Comparison of ENCODE assay signal across 14 mouse cellular contexts in the genomic region with DNA sequence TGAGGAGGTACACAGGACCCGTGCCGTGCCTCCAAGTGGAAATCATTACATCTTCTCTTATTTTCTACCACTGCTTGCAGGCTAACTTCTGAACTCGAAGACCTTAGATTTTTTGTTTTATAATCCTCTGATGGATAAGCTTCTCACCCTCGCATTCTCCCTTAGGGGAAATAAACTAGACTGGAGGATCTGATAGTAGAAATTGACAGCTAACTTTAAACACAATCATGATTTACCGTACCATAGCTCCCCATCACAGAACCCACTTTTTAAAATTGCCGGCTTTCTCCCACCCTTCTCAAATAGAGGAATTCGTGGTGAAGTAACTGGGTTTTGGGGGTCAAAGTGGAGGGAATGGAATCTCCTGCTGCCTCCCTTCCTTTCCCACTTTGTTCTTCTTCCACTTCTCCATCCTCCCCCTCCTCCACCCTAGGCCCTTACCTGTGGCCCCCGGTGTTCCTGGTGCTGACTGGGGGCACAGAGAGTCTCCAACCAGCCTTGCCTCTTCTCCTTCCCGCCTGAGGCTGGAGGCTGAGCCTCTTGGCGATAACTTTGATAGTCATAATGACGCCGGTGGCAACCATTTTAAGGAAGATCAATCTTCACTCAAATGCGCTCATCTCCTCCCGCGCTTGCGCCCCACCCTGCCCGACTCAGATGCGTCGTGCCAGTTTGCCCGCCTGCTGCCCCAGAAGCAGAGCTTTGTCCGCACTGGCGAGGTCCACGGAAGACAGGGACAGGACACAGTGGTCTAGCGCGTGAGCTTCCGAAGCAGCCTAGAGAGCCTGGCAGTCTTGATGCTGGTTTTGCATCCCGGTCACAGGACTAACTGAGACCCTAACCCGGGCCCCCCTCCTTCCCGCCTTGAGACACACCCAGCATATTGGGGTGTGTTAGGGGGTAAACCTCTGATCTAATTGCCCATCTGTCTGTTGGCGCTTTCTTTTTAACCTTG. TPM values are rescaled to one million over a fixed set of nuclear protein-coding genes. Genes with fewer than 3 reads are reported as not detected.
A peak's percentile ranks its signal among the peaks of the same experiment; 100 is the strongest.
DNase-seq lines count a peak whose midpoint lies in the region; ATAC-seq lines count a peak whose summit lies in the region.
"Had no signal": no experiment of that assay in that cellular context is flagged by ENCODE, and none has a peak within 500 bp of the region (broad histone marks: within the 10 kb centered on the region; RNA-seq: fewer than 3 reads in every experiment).

No protein-coding gene starts in this region.

- WGBS in kidney, embryonic 14.5 days = under 1% methylated on average over 30 of the region's 30 CpGs
- 4% methylated on average over 30 of the region's 30 CpGs for WGBS in embryonic facial prominence, embryonic 11.5 days
- 2% methylated on average over 30 of the region's 30 CpGs for WGBS in hindbrain, embryonic 12.5 days
- 4% methylated on average over 30 of the region's 30 CpGs for WGBS in midbrain, embryonic 14.5 days

- peak overlapping the region; percentile 2; the same call in 1 of the 2 replicates for H3K4me3 ChIP-seq in kidney, embryonic 14.5 days (ENCODE audit: low read length)
- no peak overlapping the region for H3K4me3 ChIP-seq in embryonic facial prominence, embryonic 11.5 days (ENCODE audit: low read depth, low read length)
- peak overlapping the region; percentile 23 for H3K4me3 ChIP-seq in hindbrain, embryonic 12.5 days
- H3K4me3 ChIP-seq in midbrain, embryonic 14.5 days (replicated peaks; ENCODE audit: low read depth, low read length) = 0 out of 2 replicates have a peak overlapping the region, but pooled peaks have one; percentile 7
- H3K4me3 ChIP-seq: erythroblast, embryonic 14.5 days; left cerebral cortex, adult 2 months had no signal

- DNase-seq in kidney, adult 9 months = no peak
- peak; percentile 13 for DNase-seq in embryonic facial prominence, embryonic 11.5 days (ENCODE audit: low spot score)
- peak; percentile 33 for DNase-seq in midbrain, embryonic 14.5 days
- DNase-seq in urinary bladder, postnatal 4 days (ENCODE audit: low spot score in 2 of 2) = no peak
- DNase-seq in gastrocnemius, adult 8-10 months (ENCODE audit: low spot score in 2 of 2) = no peak
- DNase-seq: thymus, postnatal 36 days had no signal

- no peaks in the 10 kb centered on the region for H3K36me3 ChIP-seq in kidney, embryonic 14.5 days (ENCODE audit: control insufficient read depth, insufficient read depth, low read length)
- no peaks in the 10 kb centered on the region for H3K36me3 ChIP-seq in embryonic facial prominence, embryonic 11.5 days (replicated peaks; ENCODE audit: control insufficient read depth, insufficient read depth, low read depth, low read length)
- H3K36me3 ChIP-seq in hindbrain, embryonic 12.5 days = no peaks in the 10 kb centered on the region
- H3K36me3 ChIP-seq in midbrain, embryonic 14.5 days (ENCODE audit: control insufficient read depth, insufficient read depth, low read length) = no peaks in the 10 kb centered on the region
- H3K36me3 ChIP-seq: lung, embryonic 15.5 days had no signal

- 0 out of 2 replicates have a peak, but pooled peaks have one; percentile 29 for ATAC-seq in kidney, embryonic 14.5 days (ENCODE audit: low FRiP score, low TSS enrichment)
- no peak for ATAC-seq in embryonic facial prominence, embryonic 11.5 days (replicated peaks; ENCODE audit: insufficient number of reproducible peaks, low FRiP score, low TSS enrichment, low read depth)
- 0 out of 2 replicates have a peak, but pooled peaks have one; percentile 33 for ATAC-seq in hindbrain, embryonic 12.5 days (ENCODE audit: low FRiP score)
- ATAC-seq in midbrain, embryonic 14.5 days (ENCODE audit: low FRiP score, low TSS enrichment) = no peak
- ATAC-seq: activated CD4-positive, CD25-positive, alpha-beta regulatory T cell, adult 4 months had no signal

- H3K4me2 ChIP-seq in kidney, embryonic 14.5 days (replicated peaks; ENCODE audit: low read depth, low read length) = no peak overlapping the region
- H3K4me2 ChIP-seq in embryonic facial prominence, embryonic 11.5 days (ENCODE audit: low read depth, low read length) = no peak overlapping the region
- peak overlapping the region; percentile 11; the same call in 1 of the 2 replicates for H3K4me2 ChIP-seq in hindbrain, embryonic 12.5 days (replicated peaks)
- no peak overlapping the region for H3K4me2 ChIP-seq in midbrain, embryonic 14.5 days (ENCODE audit: low read length)

- H3K4me1 ChIP-seq in kidney, embryonic 14.5 days (ENCODE audit: control insufficient read depth, insufficient read depth, low read length) = peaks cover 13% of the 10 kb centered on the region
- H3K4me1 ChIP-seq in embryonic facial prominence, embryonic 11.5 days (ENCODE audit: control insufficient read depth, insufficient read depth, low read length) = no peaks in the 10 kb centered on the region; the same call in 1 of the 2 replicates
- H3K4me1 ChIP-seq in hindbrain, embryonic 12.5 days = peaks cover 5% of the 10 kb centered on the region
- peaks cover 2% of the 10 kb centered on the region; the same call in 1 of the 2 replicates for H3K4me1 ChIP-seq in midbrain, embryonic 14.5 days (ENCODE audit: control insufficient read depth, insufficient read depth, low read length)

- H3K27me3 ChIP-seq in kidney, embryonic 14.5 days (ENCODE audit: control insufficient read depth, insufficient read depth, low read length) = peaks cover 89% of the 10 kb centered on the region
- peaks cover 74% of the 10 kb centered on the region for H3K27me3 ChIP-seq in embryonic facial prominence, embryonic 11.5 days (ENCODE audit: control insufficient read depth, insufficient read depth, low read length)
- H3K27me3 ChIP-seq in hindbrain, embryonic 12.5 days = peaks cover 88% of the 10 kb centered on the region
- peaks cover 93% of the 10 kb centered on the region for H3K27me3 ChIP-seq in midbrain, embryonic 14.5 days (ENCODE audit: control insufficient read depth, insufficient read depth, low read length)

- H3K9me3 ChIP-seq in kidney, embryonic 14.5 days (ENCODE audit: control insufficient read depth, low read length) = no peaks in the 10 kb centered on the region
- H3K9me3 ChIP-seq in embryonic facial prominence, embryonic 11.5 days (replicated peaks; ENCODE audit: control insufficient read depth, low read length) = no peaks in the 10 kb centered on the region
- H3K9me3 ChIP-seq in hindbrain, embryonic 12.5 days (replicated peaks) = no peaks in the 10 kb centered on the region
- no peaks in the 10 kb centered on the region for H3K9me3 ChIP-seq in midbrain, embryonic 14.5 days (ENCODE audit: control insufficient read depth, low read length)
- H3K9me3 ChIP-seq: lung, embryonic 15.5 days had no signal

- no peak overlapping the region for H3K9ac ChIP-seq in kidney, embryonic 14.5 days (ENCODE audit: low read depth, low read length)
- H3K9ac ChIP-seq in embryonic facial prominence, embryonic 11.5 days (replicated peaks; ENCODE audit: low read length) = no peak overlapping the region
- peak overlapping the region; percentile 1; the same call in 1 of the 2 replicates for H3K9ac ChIP-seq in hindbrain, embryonic 12.5 days
- H3K9ac ChIP-seq in midbrain, embryonic 14.5 days (replicated peaks; ENCODE audit: low read length) = no peak overlapping the region
- H3K9ac ChIP-seq: lung, embryonic 15.5 days had no signal

- no peak overlapping the region for H3K27ac ChIP-seq in kidney, embryonic 14.5 days (ENCODE audit: low read depth, low read length)
- H3K27ac ChIP-seq in embryonic facial prominence, embryonic 11.5 days (replicated peaks; ENCODE audit: low read depth, low read length) = no peak overlapping the region
- no peak overlapping the region for H3K27ac ChIP-seq in hindbrain, embryonic 12.5 days
- H3K27ac ChIP-seq in midbrain, embryonic 14.5 days (replicated peaks; ENCODE audit: low read depth, low read length) = 0 out of 2 replicates have a peak overlapping the region, but pooled peaks have one; percentile 41
- H3K27ac ChIP-seq: left cerebral cortex, adult 2 months; lung, embryonic 15.5 days had no signal

RNA-seq across cellular contexts. Expression of gene Evx2, which starts 1.3 kb away (rescaled TPM):
- polyA plus RNA-seq in kidney, embryonic 14.5 days (2014; fragmentation: Nextera tagmentation; extraction: Ambion mirVana) = not detected in 2 replicates
- polyA plus RNA-seq in embryonic facial prominence, embryonic 11.5 days (2014; fragmentation: Nextera tagmentation; extraction: Ambion mirVana) = 0.08 and 0.10 TPM in 2 replicates
- polyA plus RNA-seq in hindbrain, embryonic 12.5 days (2016; fragmentation: Nextera tagmentation; extraction: Ambion mirVana) = 2.7 and 3.2 TPM in 2 replicates
- polyA plus RNA-seq in midbrain, embryonic 14.5 days (2014; fragmentation: Nextera tagmentation; extraction: Ambion mirVana) = 1.2 and 1.7 TPM in 2 replicates
- total RNA-seq in gastrocnemius, adult 8-10 months (2022) = not detected
- total RNA-seq: left cerebral cortex, adult 2 months; neutrophil, adult 5-6 weeks had no signal
- polyA plus RNA-seq: activated CD4-positive, CD25-positive, alpha-beta regulatory T cell, adult 4 months; erythroblast, embryonic 14.5 days; lung, embryonic 15.5 days had no signal

RNA-seq across cellular contexts. Expression of gene Hoxd13, which starts 7.4 kb away (rescaled TPM):
- 0.17 and 0.22 TPM in 2 replicates for polyA plus RNA-seq in kidney, embryonic 14.5 days (2014; fragmentation: Nextera tagmentation; extraction: Ambion mirVana)
- not detected in 2 replicates for polyA plus RNA-seq in embryonic facial prominence, embryonic 11.5 days (2014; fragmentation: Nextera tagmentation; extraction: Ambion mirVana)
- not detected in 2 replicates for polyA plus RNA-seq in hindbrain, embryonic 12.5 days (2016; fragmentation: Nextera tagmentation; extraction: Ambion mirVana)
- 0.11 TPM in 1 of 2 replicates, not detected in the other for polyA plus RNA-seq in midbrain, embryonic 14.5 days (2014; fragmentation: Nextera tagmentation; extraction: Ambion mirVana)
- total RNA-seq in gastrocnemius, adult 8-10 months (2022) = not detected
- total RNA-seq: gastrocnemius, postnatal 4 days; left cerebral cortex, adult 2 months; neutrophil, adult 5-6 weeks had no signal
- polyA plus RNA-seq: activated CD4-positive, CD25-positive, alpha-beta regulatory T cell, adult 4 months; erythroblast, embryonic 14.5 days; lung, embryonic 15.5 days had no signal

RNA-seq across cellular contexts. Expression of gene Hoxd12, which starts 14.1 kb away (rescaled TPM):
- polyA plus RNA-seq in kidney, embryonic 14.5 days (2014; fragmentation: Nextera tagmentation; extraction: Ambion mirVana) = 6.2 and 7.2 TPM in 2 replicates
- polyA plus RNA-seq in embryonic facial prominence, embryonic 11.5 days (2014; fragmentation: Nextera tagmentation; extraction: Ambion mirVana) = not detected in 2 replicates
- not detected in 2 replicates for polyA plus RNA-seq in hindbrain, embryonic 12.5 days (2016; fragmentation: Nextera tagmentation; extraction: Ambion mirVana)
- not detected in 2 replicates for polyA plus RNA-seq in midbrain, embryonic 14.5 days (2014; fragmentation: Nextera tagmentation; extraction: Ambion mirVana)
- not detected for total RNA-seq in gastrocnemius, adult 8-10 months (2022)
- total RNA-seq: gastrocnemius, postnatal 4 days; left cerebral cortex, adult 2 months; neutrophil, adult 5-6 weeks had no signal
- polyA plus RNA-seq: activated CD4-positive, CD25-positive, alpha-beta regulatory T cell, adult 4 months; erythroblast, embryonic 14.5 days; lung, embryonic 15.5 days had no signal

RNA-seq across cellular contexts. Expression of gene Hoxd11, which starts 18.7 kb away (rescaled TPM):
- polyA plus RNA-seq in kidney, embryonic 14.5 days (2014; fragmentation: Nextera tagmentation; extraction: Ambion mirVana) = 54.5 and 56.2 TPM in 2 replicates
- polyA plus RNA-seq in embryonic facial prominence, embryonic 11.5 days (2014; fragmentation: Nextera tagmentation; extraction: Ambion mirVana) = not detected in 2 replicates
- not detected in 2 replicates for polyA plus RNA-seq in hindbrain, embryonic 12.5 days (2016; fragmentation: Nextera tagmentation; extraction: Ambion mirVana)
- polyA plus RNA-seq in midbrain, embryonic 14.5 days (2014; fragmentation: Nextera tagmentation; extraction: Ambion mirVana) = not detected in 2 replicates
- not detected for total RNA-seq in gastrocnemius, adult 8-10 months (2022)
- total RNA-seq: left cerebral cortex, adult 2 months; neutrophil, adult 5-6 weeks had no signal
- polyA plus RNA-seq: activated CD4-positive, CD25-positive, alpha-beta regulatory T cell, adult 4 months; erythroblast, embryonic 14.5 days; lung, embryonic 15.5 days had no signal

RNA-seq across cellular contexts. Expression of gene Hoxd10, which starts 31.0 kb away (rescaled TPM):
- 45.1 and 45.9 TPM in 2 replicates for polyA plus RNA-seq in kidney, embryonic 14.5 days (2014; fragmentation: Nextera tagmentation; extraction: Ambion mirVana)
- not detected in 2 replicates for polyA plus RNA-seq in embryonic facial prominence, embryonic 11.5 days (2014; fragmentation: Nextera tagmentation; extraction: Ambion mirVana)
- not detected in 2 replicates for polyA plus RNA-seq in hindbrain, embryonic 12.5 days (2016; fragmentation: Nextera tagmentation; extraction: Ambion mirVana)
- not detected in 2 replicates for polyA plus RNA-seq in midbrain, embryonic 14.5 days (2014; fragmentation: Nextera tagmentation; extraction: Ambion mirVana)
- total RNA-seq in gastrocnemius, adult 8-10 months (2022) = 1 to 10 TPM; 6.1 to 8.5 (median 7.6) TPM
- total RNA-seq: left cerebral cortex, adult 2 months; neutrophil, adult 5-6 weeks had no signal
- polyA plus RNA-seq: activated CD4-positive, CD25-positive, alpha-beta regulatory T cell, adult 4 months; erythroblast, embryonic 14.5 days had no signal

Comparison
In these comparisons a context has a peak if more than half of its experiments do, and no peak if none do; other contexts are left out.
1. ATAC-seq: peak in kidney, embryonic 14.5 days (single experiment) and hindbrain, embryonic 12.5 days (single experiment); none in embryonic facial prominence, embryonic 11.5 days (single experiment) and midbrain, embryonic 14.5 days (single experiment).
2. DNase-seq: peak in embryonic facial prominence, embryonic 11.5 days (single experiment) and midbrain, embryonic 14.5 days (single experiment); none in kidney, adult 9 months (single experiment), urinary bladder, postnatal 4 days (0 of 2) and gastrocnemius, adult 8-10 months (0 of 2).